Mouse (Mus musculus): ENCODE results near the gene Epn1. TPM values are rescaled to one million over a fixed set of nuclear protein-coding genes. Genes with fewer than 3 reads are reported as not detected.

The Epn1 gene
- polyA plus RNA-seq, 1 experiment from 2014 or later = 56.2 TPM

- ATAC-seq (ENCODE audit: low FRiP score) = no peak
- 96% methylated on average over 2 of the region's 2 CpGs for WGBS
- H3K36me3 ChIP-seq (ENCODE audit: control insufficient read depth, insufficient read depth, low read length) = peaks cover 19% of the 10 kb centered on the region
- H3K9ac ChIP-seq (ENCODE audit: low read length) = no peak overlapping the region
- no peak overlapping the region; the same call in 1 of the 2 replicates for H3K4me2 ChIP-seq
- no peak overlapping the region for H3K4me3 ChIP-seq (ENCODE audit: low read depth, low read length)
- no peak for DNase-seq (ENCODE audit: low spot score, missing footprints)
- H3K27ac ChIP-seq (ENCODE audit: low read depth, low read length) = no peak overlapping the region
- peaks cover 12% of the 10 kb centered on the region for H3K4me1 ChIP-seq (ENCODE audit: control insufficient read depth, insufficient read depth, low read length)
- no peaks in the 10 kb centered on the region for H3K27me3 ChIP-seq (ENCODE audit: control insufficient read depth, insufficient read depth, low read length)
- H3K9me3 ChIP-seq (ENCODE audit: control insufficient read depth, low read length) = no peaks in the 10 kb centered on the region
Observed at GRCm38 (mm10) chr7:5081939-5082338, 1.9 kb downstream of the Epn1 start.

- Histone ChIP-seq H3K4me3 (ENCODE audit: low read depth, low read length) (no peak overlapping the region), H3K27me3 (ENCODE audit: control insufficient read depth, insufficient read depth, low read length) (no peaks in the 10 kb centered on the region), H3K36me3 (ENCODE audit: control insufficient read depth, insufficient read depth, low read length) (peaks cover 15% of the 10 kb centered on the region), H3K9me3 (ENCODE audit: control insufficient read depth, low read length) (no peaks in the 10 kb centered on the region), H3K4me1 (ENCODE audit: control insufficient read depth, insufficient read depth, low read length) (peaks cover 12% of the 10 kb centered on the region), H3K27ac (ENCODE audit: low read depth, low read length) (no peak overlapping the region), H3K4me2 (no peak overlapping the region), H3K9ac (ENCODE audit: low read length) (no peak overlapping the region)
- ATAC-seq (ENCODE audit: low FRiP score) = no peak
- WGBS = 92% methylated on average over 18 of the region's 18 CpGs
- DNase-seq (ENCODE audit: low spot score, missing footprints) = no peak
Observed at GRCm38 (mm10) chr7:5083325-5084105, 3.5 kb downstream of the Epn1 start.

- no peak overlapping the region for H3K4me2 ChIP-seq
- H3K36me3 ChIP-seq (ENCODE audit: control insufficient read depth, insufficient read depth, low read length) = peaks cover 13% of the 10 kb centered on the region
- no peak overlapping the region for H3K9ac ChIP-seq (ENCODE audit: low read length)
- no peak for ATAC-seq (ENCODE audit: low FRiP score)
- H3K27ac ChIP-seq (ENCODE audit: low read depth, low read length) = no peak overlapping the region
- no peaks in the 10 kb centered on the region for H3K27me3 ChIP-seq (ENCODE audit: control insufficient read depth, insufficient read depth, low read length)
- H3K9me3 ChIP-seq (ENCODE audit: control insufficient read depth, low read length) = no peaks in the 10 kb centered on the region
- WGBS = 100% methylated on average over 1 of the region's 1 CpGs
- H3K4me1 ChIP-seq (ENCODE audit: control insufficient read depth, insufficient read depth, low read length) = peaks cover 12% of the 10 kb centered on the region
- no peak overlapping the region for H3K4me3 ChIP-seq (ENCODE audit: low read depth, low read length)
- no peak for DNase-seq (ENCODE audit: low spot score, missing footprints)
Observed at GRCm38 (mm10) chr7:5085512-5085911, 5.5 kb downstream of the Epn1 start.

- 80% methylated on average over 5 of the region's 5 CpGs for WGBS
- no peak overlapping the region for H3K4me2 ChIP-seq
- H3K27me3 ChIP-seq (ENCODE audit: control insufficient read depth, insufficient read depth, low read length) = no peaks in the 10 kb centered on the region
- H3K27ac ChIP-seq (ENCODE audit: low read depth, low read length) = no peak overlapping the region
- peaks cover 13% of the 10 kb centered on the region for H3K36me3 ChIP-seq (ENCODE audit: control insufficient read depth, insufficient read depth, low read length)
- no peak overlapping the region for H3K4me3 ChIP-seq (ENCODE audit: low read depth, low read length)
- no peaks in the 10 kb centered on the region for H3K9me3 ChIP-seq (ENCODE audit: control insufficient read depth, low read length)
- H3K4me1 ChIP-seq (ENCODE audit: control insufficient read depth, insufficient read depth, low read length) = peaks cover under 1% of the 10 kb centered on the region
- no peak overlapping the region for H3K9ac ChIP-seq (ENCODE audit: low read length)
- no peak for ATAC-seq (ENCODE audit: low FRiP score)
- no peak for DNase-seq (ENCODE audit: low spot score, missing footprints)
Observed at GRCm38 (mm10) chr7:5086921-5087440, 6.9 kb downstream of the Epn1 start.

GRCm38 (mm10) chr7:5087886-5088285 is 7.9 kb downstream of the Epn1 start:
- Histone ChIP-seq H3K36me3 (ENCODE audit: control insufficient read depth, insufficient read depth, low read length) (peaks cover 19% of the 10 kb centered on the region), H3K4me1 (ENCODE audit: control insufficient read depth, insufficient read depth, low read length) (no peaks in the 10 kb centered on the region), H3K4me3 (ENCODE audit: low read depth, low read length) (no peak overlapping the region), H3K9me3 (ENCODE audit: control insufficient read depth, low read length) (no peaks in the 10 kb centered on the region), H3K27me3 (ENCODE audit: control insufficient read depth, insufficient read depth, low read length) (no peaks in the 10 kb centered on the region), H3K4me2 (no peak overlapping the region), H3K27ac (ENCODE audit: low read depth, low read length) (no peak overlapping the region), H3K9ac (ENCODE audit: low read length) (no peak overlapping the region)
- DNase-seq (ENCODE audit: low spot score, missing footprints) (no peak), ATAC-seq (ENCODE audit: low FRiP score) (no peak)
- WGBS = 92% methylated on average over 4 of the region's 4 CpGs

GRCm38 (mm10) chr7:5089853-5090252 is 9.8 kb downstream of the Epn1 start:
- H3K9me3 ChIP-seq (ENCODE audit: control insufficient read depth, low read length) = no peaks in the 10 kb centered on the region

GRCm38 (mm10) chr7:5091008-5091728 is 11.1 kb downstream of the Epn1 start:
- Histone ChIP-seq H3K4me3 (ENCODE audit: low read depth, low read length) (no peak overlapping the region), H3K36me3 (ENCODE audit: control insufficient read depth, insufficient read depth, low read length) (peaks cover 37% of the 10 kb centered on the region), H3K4me1 (ENCODE audit: control insufficient read depth, insufficient read depth, low read length) (no peaks in the 10 kb centered on the region), H3K27me3 (ENCODE audit: control insufficient read depth, insufficient read depth, low read length) (no peaks in the 10 kb centered on the region), H3K9ac (ENCODE audit: low read length) (no peak overlapping the region), H3K27ac (ENCODE audit: low read depth, low read length) (no peak overlapping the region), H3K9me3 (ENCODE audit: control insufficient read depth, low read length) (no peaks in the 10 kb centered on the region), H3K4me2 (no peak overlapping the region)
- no peak for DNase-seq (ENCODE audit: low spot score, missing footprints)
- 92% methylated on average over 15 of the region's 15 CpGs for WGBS
- ATAC-seq (ENCODE audit: low FRiP score) = no peak; the same call in 1 of the 2 replicates

More at GRCm38 (mm10) chr7:5089853-5090252, 9.8 kb downstream of the Epn1 start:
- Histone ChIP-seq H3K4me1 (ENCODE audit: control insufficient read depth, insufficient read depth, low read length) (no peaks in the 10 kb centered on the region), H3K4me3 (ENCODE audit: low read depth, low read length) (no peak overlapping the region), H3K27ac (ENCODE audit: low read depth, low read length) (no peak overlapping the region), H3K4me2 (no peak overlapping the region), H3K9ac (ENCODE audit: low read length) (no peak overlapping the region), H3K27me3 (ENCODE audit: control insufficient read depth, insufficient read depth, low read length) (no peaks in the 10 kb centered on the region), H3K36me3 (ENCODE audit: control insufficient read depth, insufficient read depth, low read length) (peaks cover 25% of the 10 kb centered on the region)
- WGBS = 95% methylated on average over 15 of the region's 15 CpGs
- ATAC-seq (ENCODE audit: low FRiP score) = no peak
- DNase-seq (ENCODE audit: low spot score, missing footprints) = no peak

- Histone ChIP-seq H3K4me1 (ENCODE audit: control insufficient read depth, insufficient read depth, low read length) (no peaks in the 10 kb centered on the region), H3K9me3 (ENCODE audit: control insufficient read depth, low read length) (no peaks in the 10 kb centered on the region), H3K27ac (ENCODE audit: low read depth, low read length) (no peak overlapping the region), H3K36me3 (ENCODE audit: control insufficient read depth, insufficient read depth, low read length) (peaks cover 37% of the 10 kb centered on the region), H3K27me3 (ENCODE audit: control insufficient read depth, insufficient read depth, low read length) (no peaks in the 10 kb centered on the region), H3K4me2 (no peak overlapping the region), H3K9ac (ENCODE audit: low read length) (no peak overlapping the region), H3K4me3 (ENCODE audit: low read depth, low read length) (no peak overlapping the region)
- DNase-seq (ENCODE audit: low spot score, missing footprints) = no peak
- 84% methylated on average over 6 of the region's 6 CpGs for WGBS
- no peak for ATAC-seq (ENCODE audit: low FRiP score)
Observed at GRCm38 (mm10) chr7:5092381-5092780, 12.3 kb downstream of the Epn1 start.
